Mouse (Mus musculus) heart, postnatal 10 days (tissue): ENCODE results near the gene Pax5. TPM values are rescaled to one million over a fixed set of nuclear protein-coding genes. Genes with fewer than 3 reads are reported as not detected.
A peak's percentile ranks its signal among the peaks of the same experiment; 100 is the strongest.

ENCODE experiments used
- DNase-seq, 2 experiments: peaks; one replicate each; pipeline ENCODE4 v3.0.0; 2021
- intact Hi-C: fragments of 180-260 bp; cut with DNase I; formaldehyde crosslinking; loops from one replicate; pipeline ENCODE4 v1.15.1; 2025
- total RNA-seq, 2 experiments: library from RNA; stranded (reverse); gene quantifications; 2 replicates each; pipeline ENCODE4 v1.2.3; 2021

Pax5 gene
- total RNA-seq, 2 experiments from 2014 or later, result 1.1 to 1.2 TPM

DNA sequence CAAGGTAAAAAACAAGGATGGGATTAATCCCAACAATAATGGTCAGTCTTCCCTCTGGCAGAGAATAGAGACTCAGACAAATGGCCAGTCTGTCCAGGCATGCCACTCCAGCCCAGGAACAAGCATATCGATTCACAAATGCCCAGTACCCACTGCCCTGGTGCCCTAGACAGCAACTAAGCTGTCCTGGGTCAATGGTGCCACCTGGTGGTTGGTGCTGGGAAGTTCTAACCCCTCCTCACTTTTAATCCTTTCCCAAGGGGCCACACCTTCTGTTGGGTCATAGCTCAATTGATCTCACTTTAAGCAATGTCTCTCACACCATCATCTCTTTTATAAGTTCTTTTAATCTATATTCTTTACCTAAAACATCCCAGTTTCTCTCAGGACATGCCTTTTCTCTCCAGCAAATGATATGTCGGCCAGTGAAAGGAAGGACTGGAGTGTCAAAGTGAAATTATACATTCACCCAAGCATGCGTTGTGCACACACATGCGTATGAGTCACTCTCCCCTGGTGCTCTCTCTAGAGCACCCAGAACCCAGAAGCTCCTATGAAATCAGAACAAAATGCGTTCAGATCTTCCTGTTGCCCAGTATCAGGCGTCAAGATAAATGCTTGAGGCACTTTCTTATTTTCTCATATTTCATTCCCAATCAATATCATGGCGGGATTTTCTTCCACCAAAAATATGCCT, 40.7 kb downstream of the Pax5 start:
- peak; percentile 16 to 47 for DNase-seq
- intact Hi-C loops, result loop anchor here (1.0 kb wide), 2 partner anchors 92 to 105 kb away; no protein-coding TSS in a partner anchor

DNA sequence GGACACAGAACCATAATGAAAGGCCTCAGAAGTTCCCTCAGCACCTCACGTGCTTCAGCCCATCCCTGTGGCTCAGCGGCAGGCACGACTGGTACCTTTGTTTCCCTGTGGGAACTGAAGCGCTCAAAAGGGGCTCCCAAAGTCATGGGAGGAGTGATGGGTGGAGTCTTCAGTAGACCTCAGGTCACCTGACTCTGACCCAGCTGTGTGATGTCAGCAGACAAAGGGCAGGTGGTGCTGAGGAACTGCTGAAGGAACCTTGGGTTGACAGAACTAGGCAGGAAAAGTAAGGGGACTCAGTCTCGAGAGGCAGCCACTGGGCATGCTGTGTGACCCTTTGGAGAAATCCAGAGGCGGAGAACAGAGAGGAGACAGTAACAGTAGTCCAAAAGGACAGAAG, 41.7 kb downstream of the Pax5 start:
- no peak for DNase-seq
- intact Hi-C loops, result no loop called here

GRCm38 (mm10) chr4:44668172-44668571, 42.1 kb downstream of the Pax5 start:
- intact Hi-C loops, result no loop called here

DNA sequence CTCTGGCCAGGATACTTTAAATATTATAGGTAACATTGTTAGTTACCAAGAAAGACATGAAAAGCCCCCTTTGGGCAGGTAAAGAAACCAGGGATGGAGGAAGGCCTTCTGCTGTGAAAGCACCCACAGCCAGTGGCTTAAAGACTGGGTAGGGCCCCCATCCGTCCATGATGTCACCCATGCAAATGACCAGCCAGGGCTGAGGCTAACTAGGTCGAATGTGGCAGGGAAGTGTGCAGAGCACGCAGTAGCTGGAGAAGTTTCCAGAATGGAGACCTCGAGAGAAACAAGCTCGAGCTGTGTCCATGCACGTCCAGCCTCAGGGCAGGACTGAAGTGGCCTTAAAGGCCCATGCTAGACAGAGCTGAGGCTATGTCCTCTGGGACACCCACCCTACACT, 42.9 kb downstream of the Pax5 start:
- DNase-seq, result no peak
- intact Hi-C loops, result no loop called here

More at GRCm38 (mm10) chr4:44668172-44668571, 42.1 kb downstream of the Pax5 start:
- no peak for DNase-seq

DNA sequence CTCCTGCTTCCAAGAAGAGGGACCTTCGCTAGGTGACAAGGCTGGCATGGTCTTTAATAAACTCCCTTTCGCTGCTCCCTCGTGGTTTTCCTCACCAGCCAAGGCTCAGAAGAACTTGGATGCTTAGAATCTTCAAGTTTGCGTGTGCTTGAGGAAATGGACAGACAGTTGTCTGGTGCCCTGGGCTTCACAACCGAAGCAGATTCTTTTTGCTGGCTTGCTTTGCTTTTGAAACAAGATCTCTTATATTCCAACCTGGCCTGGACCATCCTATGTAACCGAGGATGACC, 45.6 kb downstream of the Pax5 start:
- intact Hi-C loops, result no loop called here
- DNase-seq, result no peak

- intact Hi-C loops, result no loop called here
- peak; percentile 12 to 15 for DNase-seq
Measured at GRCm38 (mm10) chr4:44664004-44664766, 46.1 kb downstream of the Pax5 start.

DNA sequence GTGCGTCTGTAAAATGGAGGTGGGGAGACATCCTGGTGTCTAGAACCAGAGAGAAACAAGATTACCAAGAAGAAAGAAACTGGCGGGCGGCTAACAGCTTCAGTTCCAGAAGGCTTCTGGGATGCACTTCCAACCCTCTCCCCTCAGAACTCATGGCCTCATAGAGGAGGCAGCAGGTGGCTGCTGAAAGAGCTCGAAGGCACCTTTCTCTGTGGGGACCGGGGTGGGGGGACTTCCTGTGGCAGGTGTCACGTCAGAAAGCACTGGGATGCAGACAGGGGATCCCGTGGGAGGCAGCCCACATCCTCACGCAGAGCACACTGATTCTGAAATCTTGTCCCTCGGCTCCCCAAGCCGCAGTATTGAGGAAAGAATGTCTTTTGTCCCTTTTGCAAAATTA, 46.8 kb downstream of the Pax5 start:
- intact Hi-C loops, result no loop called here
- no peak for DNase-seq

GRCm38 (mm10) chr4:44645181-44645580, 65.1 kb downstream of the Pax5 start:
- intact Hi-C loops, result no loop called here
- no peak for DNase-seq

DNA sequence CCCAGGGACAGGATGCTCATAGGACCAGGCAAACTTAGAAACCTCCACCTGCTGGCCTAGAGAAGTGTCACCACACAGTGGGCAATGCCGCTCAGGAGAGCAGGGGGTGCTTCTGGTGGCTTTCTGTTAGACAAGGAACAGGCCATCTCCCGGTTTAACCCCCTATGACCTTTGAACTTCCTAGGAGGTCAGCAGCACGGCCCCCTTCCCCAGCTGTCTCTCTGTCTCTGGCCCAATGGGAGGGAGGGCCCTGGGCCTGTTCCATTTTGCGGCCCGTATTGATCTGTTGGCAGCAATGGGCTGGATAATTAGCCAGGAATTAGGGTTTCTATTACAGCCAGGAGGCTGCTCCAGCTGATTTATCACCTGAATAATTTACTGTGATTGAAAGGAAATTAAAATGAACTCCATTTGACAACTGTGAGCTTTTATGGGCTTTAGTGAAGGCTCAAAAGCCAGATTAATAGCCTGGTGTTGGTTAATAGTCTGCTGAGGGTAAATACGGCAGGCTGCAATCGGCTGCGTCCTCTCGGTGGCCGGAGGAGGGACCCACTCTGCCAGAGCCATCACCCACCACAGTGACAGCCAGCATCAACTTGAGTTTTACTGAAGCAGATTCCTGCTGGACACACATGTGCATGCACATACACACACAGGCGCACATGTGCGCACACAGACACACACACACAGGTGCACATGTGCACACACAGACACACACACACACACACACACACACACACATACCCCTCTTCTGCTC, 68.3 kb downstream of the Pax5 start:
- intact Hi-C loops, result no loop called here
- no peak for DNase-seq

GRCm38 (mm10) chr4:44635618-44636017, 74.7 kb downstream of the Pax5 start:
- intact Hi-C loops, result no loop called here
- DNase-seq, result no peak

- no peak for DNase-seq
- intact Hi-C loops, result no loop called here
Measured at GRCm38 (mm10) chr4:44633694-44634524, 76.4 kb downstream of the Pax5 start.

DNA sequence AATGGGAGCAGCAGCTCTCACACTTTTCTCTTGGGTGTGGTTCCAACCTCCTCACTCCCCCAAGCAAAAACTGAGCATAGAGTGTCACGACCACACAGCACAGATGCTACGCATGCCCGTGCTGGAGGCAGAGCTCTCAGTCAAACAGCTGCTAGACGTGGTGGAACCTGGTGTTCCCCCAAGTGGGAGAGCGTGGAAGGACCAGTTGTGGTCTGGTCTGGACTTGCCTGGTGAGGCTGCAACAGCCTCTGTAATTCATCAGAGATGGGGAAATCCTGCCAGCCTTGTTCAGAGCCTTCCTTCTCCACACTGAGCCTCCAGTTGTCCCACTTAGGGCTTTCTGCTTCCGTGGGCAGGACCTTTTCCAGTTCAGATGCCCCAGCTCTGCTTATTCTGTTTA, 80.2 kb downstream of the Pax5 start:
- DNase-seq, result no peak

DNA sequence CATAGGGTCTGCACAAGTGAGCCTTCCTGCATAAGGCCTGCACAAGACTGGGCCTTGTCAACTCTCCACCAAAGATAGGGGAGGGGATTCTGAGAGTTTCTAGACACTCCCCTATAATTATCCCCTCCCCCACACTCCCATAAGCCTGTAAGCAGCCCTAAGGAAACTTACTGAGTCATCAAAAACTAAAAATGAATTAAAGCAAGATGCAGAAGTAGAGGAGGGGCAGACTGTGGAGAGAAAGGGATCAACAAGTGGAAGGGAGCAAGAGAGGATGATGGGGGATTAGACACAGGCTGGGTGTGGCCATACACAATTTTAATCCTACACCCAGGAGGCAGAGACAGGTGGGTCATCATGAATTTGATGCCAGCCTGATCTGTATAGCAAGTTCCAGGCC, 82.4 kb downstream of the Pax5 start:
- no peak for DNase-seq
- intact Hi-C loops, result no loop called here

More for the DNA sequence above, 80.2 kb downstream of the Pax5 start:
- intact Hi-C loops, result no loop called here

DNA sequence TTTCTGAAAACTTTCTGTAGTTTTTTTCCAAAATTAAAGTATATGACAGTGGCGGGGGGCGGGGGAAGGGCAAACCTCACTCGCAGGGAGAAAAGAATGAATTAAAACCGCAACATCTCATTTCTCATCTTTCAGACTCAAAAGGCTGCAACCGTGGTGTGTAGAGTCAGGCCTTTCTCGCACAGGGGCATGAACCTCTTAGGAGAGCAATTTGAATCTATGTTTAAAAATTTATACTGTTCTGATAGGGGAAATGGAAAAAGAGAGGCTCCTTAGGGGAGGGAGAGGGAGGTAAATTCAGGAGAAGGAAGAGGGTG, 85.2 kb downstream of the Pax5 start:
- intact Hi-C loops, result no loop called here
- no peak for DNase-seq

GRCm38 (mm10) chr4:44624232-44625107, 85.8 kb downstream of the Pax5 start:
- DNase-seq, result no peak
- intact Hi-C loops, result no loop called here

GRCm38 (mm10) chr4:44623435-44623727, 86.9 kb downstream of the Pax5 start:
- DNase-seq, result no peak
- intact Hi-C loops, result no loop called here

GRCm38 (mm10) chr4:44622682-44623434, 87.4 kb downstream of the Pax5 start:
- DNase-seq, result no peak
- intact Hi-C loops, result no loop called here

GRCm38 (mm10) chr4:44620241-44620640, 90.0 kb downstream of the Pax5 start:
- intact Hi-C loops, result no loop called here
- no peak for DNase-seq

- DNase-seq, result no peak
- intact Hi-C loops, result no loop called here
Measured at GRCm38 (mm10) chr4:44614066-44614667, 96.1 kb downstream of the Pax5 start.
